Comparison of ENCODE assay signal across 14 mouse cellular contexts in the genomic region with DNA sequence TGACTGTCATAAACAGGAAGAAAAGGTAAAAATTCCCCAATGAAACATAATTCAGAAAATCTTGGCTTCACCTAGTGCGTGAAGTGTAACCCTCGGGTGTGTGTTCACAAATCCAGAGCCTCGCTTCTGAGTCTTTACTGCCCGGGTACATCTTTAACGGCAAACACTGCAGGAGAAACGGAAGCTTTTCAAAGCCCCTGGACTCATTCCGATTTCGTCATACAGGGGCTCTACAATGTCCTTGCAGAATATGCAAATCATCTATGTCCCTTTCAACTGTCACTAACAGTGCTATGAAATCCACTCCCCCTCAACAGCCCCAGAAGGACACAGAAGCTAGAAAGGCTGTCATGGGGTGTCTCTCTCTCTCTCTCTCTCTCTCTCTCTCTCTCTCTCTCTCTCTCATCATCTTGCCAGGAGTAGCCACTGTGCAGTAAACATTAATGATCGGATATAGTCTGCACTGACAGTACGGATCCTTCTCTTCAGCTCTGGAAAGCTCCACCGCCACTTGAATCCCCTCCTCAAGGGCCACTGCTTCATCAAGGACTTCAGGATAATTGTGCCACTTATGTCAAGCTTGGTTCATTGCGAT.
DNase-seq lines count a peak whose midpoint lies in the region; ATAC-seq and TF ChIP-seq lines count a peak whose summit lies in the region.
"Had no signal": no experiment of that assay in that cellular context is flagged by ENCODE, and none has a peak within 500 bp of the region (broad histone marks: within the 10 kb centered on the region; RNA-seq: fewer than 3 reads in every experiment).

No protein-coding gene starts in this region.

- H3K9ac ChIP-seq in heart, embryonic 16.5 days (ENCODE audit: low read length) = no peak overlapping the region
- H3K9ac ChIP-seq in forebrain, embryonic 13.5 days = peak overlapping the region; percentile 34; the same call in 1 of the 2 replicates
- H3K9ac ChIP-seq in midbrain, embryonic 12.5 days (replicated peaks) = no peak overlapping the region; the same call in 1 of the 2 replicates
- no peak overlapping the region for H3K9ac ChIP-seq in intestine, postnatal 0 days (ENCODE audit: low read depth, low read length)
- H3K9ac ChIP-seq: embryonic facial prominence, embryonic 12.5 days; liver, embryonic 12.5 days had no signal

- peaks cover 31% of the 10 kb centered on the region for H3K4me1 ChIP-seq in heart, embryonic 16.5 days (ENCODE audit: control insufficient read depth, insufficient read depth, low read length)
- peaks cover 60% of the 10 kb centered on the region for H3K4me1 ChIP-seq in forebrain, embryonic 13.5 days
- peaks cover 39% of the 10 kb centered on the region for H3K4me1 ChIP-seq in midbrain, embryonic 12.5 days
- H3K4me1 ChIP-seq in intestine, postnatal 0 days (replicated peaks; ENCODE audit: control insufficient read depth, insufficient read depth, low read length) = peaks cover 4% of the 10 kb centered on the region

- H3K4me3 ChIP-seq in heart, embryonic 16.5 days (ENCODE audit: low read length) = no peak overlapping the region
- H3K4me3 ChIP-seq in forebrain, embryonic 13.5 days = no peak overlapping the region; the same call in 1 of the 2 replicates
- H3K4me3 ChIP-seq in midbrain, embryonic 12.5 days = no peak overlapping the region
- H3K4me3 ChIP-seq in intestine, postnatal 0 days (ENCODE audit: low read depth, low read length) = no peak overlapping the region
- H3K4me3 ChIP-seq: embryonic facial prominence, embryonic 12.5 days; liver, embryonic 12.5 days had no signal

- no peak for ATAC-seq in heart, embryonic 16.5 days (replicated peaks; ENCODE audit: extremely low read depth, insufficient read depth, low FRiP score)
- peak; percentile 39; the same call in 1 of the 2 replicates for ATAC-seq in forebrain, embryonic 13.5 days
- ATAC-seq in midbrain, embryonic 12.5 days (ENCODE audit: low FRiP score, low read depth) = peak; percentile 19; the same call in 1 of the 2 replicates
- no peak for ATAC-seq in intestine, postnatal 0 days
- ATAC-seq: liver, embryonic 12.5 days had no signal

- H3K27me3 ChIP-seq in heart, embryonic 16.5 days (ENCODE audit: control insufficient read depth, insufficient read depth, low read length) = no peaks in the 10 kb centered on the region
- no peaks in the 10 kb centered on the region for H3K27me3 ChIP-seq in forebrain, embryonic 13.5 days
- peaks cover 5% of the 10 kb centered on the region; the same call in 1 of the 2 replicates for H3K27me3 ChIP-seq in midbrain, embryonic 12.5 days
- H3K27me3 ChIP-seq in intestine, postnatal 0 days (replicated peaks; ENCODE audit: control insufficient read depth, insufficient read depth, low read length) = no peaks in the 10 kb centered on the region
- H3K27me3 ChIP-seq: embryonic facial prominence, embryonic 12.5 days; liver, embryonic 12.5 days had no signal

- H3K27ac ChIP-seq in heart, embryonic 16.5 days (ENCODE audit: low read length) = no peak overlapping the region
- peak overlapping the region; percentile 31; the same call in 1 of the 2 replicates for H3K27ac ChIP-seq in forebrain, embryonic 13.5 days
- 0 out of 2 replicates have a peak overlapping the region, but pooled peaks have one; percentile 20 for H3K27ac ChIP-seq in midbrain, embryonic 12.5 days (replicated peaks)
- H3K27ac ChIP-seq in intestine, postnatal 0 days (ENCODE audit: low read depth, low read length) = no peak overlapping the region
- H3K27ac ChIP-seq: embryonic facial prominence, embryonic 12.5 days; liver, embryonic 12.5 days had no signal

- no peaks in the 10 kb centered on the region for H3K36me3 ChIP-seq in heart, embryonic 16.5 days (ENCODE audit: control insufficient read depth, insufficient read depth)
- H3K36me3 ChIP-seq in forebrain, embryonic 13.5 days (ENCODE audit: poor library complexity, severe bottlenecking) = no peaks in the 10 kb centered on the region
- no peaks in the 10 kb centered on the region for H3K36me3 ChIP-seq in midbrain, embryonic 12.5 days
- H3K36me3 ChIP-seq in intestine, postnatal 0 days (ENCODE audit: control insufficient read depth, insufficient read depth) = no peaks in the 10 kb centered on the region
- H3K36me3 ChIP-seq: embryonic facial prominence, embryonic 12.5 days; liver, embryonic 12.5 days had no signal

- 57% methylated on average over 12 of the region's 12 CpGs for WGBS in heart, embryonic 16.5 days
- 13% methylated on average over 12 of the region's 12 CpGs for whole genome bisulfite sequencing in forebrain, embryonic 13.5 days
- WGBS in midbrain, embryonic 12.5 days = 41% methylated on average over 12 of the region's 12 CpGs
- WGBS in intestine, postnatal 0 days = 66% methylated on average over 12 of the region's 12 CpGs

- H3K4me2 ChIP-seq in heart, embryonic 16.5 days (ENCODE audit: low read depth, low read length) = peak overlapping the region; percentile 18; the same call in 1 of the 2 replicates
- peak overlapping the region; percentile 51 for H3K4me2 ChIP-seq in forebrain, embryonic 13.5 days
- H3K4me2 ChIP-seq in midbrain, embryonic 12.5 days (replicated peaks) = 0 out of 2 replicates have a peak overlapping the region, but pooled peaks have one; percentile 1
- H3K4me2 ChIP-seq in intestine, postnatal 0 days (replicated peaks; ENCODE audit: low read depth) = no peak overlapping the region
- H3K4me2 ChIP-seq: embryonic facial prominence, embryonic 12.5 days; liver, embryonic 12.5 days had no signal

- DNase-seq in heart, postnatal 36 days = no peak
- peak; percentile 73 for DNase-seq in A20 (ENCODE audit: low read depth, low spot score)
- DNase-seq in T-cell, adult 2 months (ENCODE audit: low spot score) = no peak
- no peak for DNase-seq in spleen, postnatal 4 days (ENCODE audit: low spot score in 2 of 2)
- DNase-seq: adrenal gland, postnatal 36 days; cerebellum, adult 8-10 months; kidney, postnatal 25 days; spleen, adult 18-20 months had no signal

- intact Hi-C loops in heart, postnatal 36 days (cut with DNase I) = no loop called here

- no peaks in the 10 kb centered on the region for H3K9me3 ChIP-seq in heart, embryonic 16.5 days (replicated peaks; ENCODE audit: control insufficient read depth, low read length)
- H3K9me3 ChIP-seq in forebrain, embryonic 13.5 days (replicated peaks) = no peaks in the 10 kb centered on the region
- H3K9me3 ChIP-seq in midbrain, embryonic 12.5 days = no peaks in the 10 kb centered on the region
- no peaks in the 10 kb centered on the region for H3K9me3 ChIP-seq in intestine, postnatal 0 days (ENCODE audit: control insufficient read depth)
- H3K9me3 ChIP-seq: embryonic facial prominence, embryonic 12.5 days; liver, embryonic 12.5 days had no signal

- TF ChIP-seq CTCF in intestine, postnatal 0 days (IDR thresholded peaks at IDR 0.05; ENCODE audit: low read depth) = no peak

Comparison
In these comparisons a context has a peak if more than half of its experiments do, and no peak if none do; other contexts are left out.
1. ATAC-seq: peak in forebrain, embryonic 13.5 days (single experiment) and midbrain, embryonic 12.5 days (single experiment); none in heart, embryonic 16.5 days (single experiment) and intestine, postnatal 0 days (single experiment).
2. H3K27ac ChIP-seq: peak in forebrain, embryonic 13.5 days (single experiment) and midbrain, embryonic 12.5 days (single experiment); none in heart, embryonic 16.5 days (single experiment) and intestine, postnatal 0 days (single experiment).